Mouse (Mus musculus) MEL (cell line): ENCODE measurements around the gene Samd5. TPM values are rescaled to one million over a fixed set of nuclear protein-coding genes. Genes with fewer than 3 reads are reported as not detected.

Experiments used
- DNase-seq: peaks from one replicate; pipeline ENCODE4 v3.0.0; 2011; ENCODE audit warnings: low read depth, low spot score
- H3K27ac ChIP-seq: 2 replicates; pipeline ENCODE4 v1.5.1; 2012; ENCODE audit warnings: low read depth, mild to moderate bottlenecking, control low read depth, low read length, moderate library complexity; ENCODE audit not compliant: control insufficient read depth
- H3K27me3 ChIP-seq, 2 experiments: fragments of 150-350 bp in 1 of 2; sonication (generic) in 1 of 2; 2 replicates each; pipeline ENCODE4 v1.6.1; 2012; ENCODE audit warnings: low read length in 2 of 2, mild to moderate bottlenecking in 2 of 2, improper control_type of control experiment in 1 of 2, moderate library complexity in 1 of 2; ENCODE audit not compliant: insufficient read depth in 2 of 2, control insufficient read depth in 1 of 2
- H3K36me3 ChIP-seq, 2 experiments: 2 replicates each; pipeline ENCODE4 v1.6.1; 2012 to 2014; ENCODE audit warnings: low read length in 2 of 2, improper control_type of control experiment in 1 of 2, inconsistent platforms in 1 of 2, mild to moderate bottlenecking in 1 of 2; ENCODE audit not compliant: insufficient read depth in 2 of 2, control insufficient read depth in 1 of 2
- H3K4me1 ChIP-seq, 2 experiments: fragments of 150-350 bp in 1 of 2; sonication (generic) in 1 of 2; 2 replicates each; pipeline ENCODE4 v1.6.1; 2012; ENCODE audit warnings: low read length in 2 of 2, improper control_type of control experiment in 1 of 2, mild to moderate bottlenecking in 1 of 2; ENCODE audit not compliant: insufficient read depth in 2 of 2, control insufficient read depth in 1 of 2
- H3K4me3 ChIP-seq, 2 experiments: fragments of 150-350 bp in 1 of 2; sonication (generic) in 1 of 2; 2 replicates each; pipeline ENCODE4 v1.5.1; 2012; ENCODE audit warnings: low read depth in 2 of 2, low read length in 2 of 2, mild to moderate bottlenecking in 2 of 2, moderate library complexity in 2 of 2, control low read depth in 1 of 2, improper control_type of control experiment in 1 of 2; ENCODE audit not compliant: control insufficient read depth in 1 of 2, insufficient read depth in 1 of 2
- H3K79me2 ChIP-seq: 2 replicates; pipeline ENCODE4 v1.6.1; 2012; ENCODE audit warnings: mild to moderate bottlenecking, low read length, moderate library complexity; ENCODE audit not compliant: control insufficient read depth, poor library complexity, insufficient read depth
- H3K9ac ChIP-seq: 2 replicates; pipeline ENCODE4 v1.6.1; 2012; ENCODE audit warnings: low read depth, mild to moderate bottlenecking, control low read depth, low read length, moderate library complexity; ENCODE audit not compliant: control insufficient read depth, poor library complexity, severe bottlenecking
- H3K9me3 ChIP-seq: fragments of 150-350 bp; sonication (generic); replicated peaks from 2 replicates; pipeline ENCODE4 v1.6.1; 2012; ENCODE audit warnings: mild to moderate bottlenecking, low read length, improper control_type of control experiment, moderate library complexity; ENCODE audit not compliant: insufficient read depth
- BHLHE40 ChIP-seq: IDR thresholded peaks from 2 replicates; pipeline ENCODE4 v1.6.1; 2012; ENCODE audit warnings: low read depth, mild to moderate bottlenecking, inconsistent platforms, low read length, improper control_type of control experiment, borderline replicate concordance
- CHD2 ChIP-seq: IDR thresholded peaks from 2 replicates; pipeline ENCODE4 v1.6.1; 2011; ENCODE audit warnings: low read length, improper control_type of control experiment
- E2F4 ChIP-seq: IDR thresholded peaks from 2 replicates; pipeline ENCODE4 v1.6.1; 2011; ENCODE audit warnings: low read depth, low read length, improper control_type of control experiment, borderline replicate concordance
- EP300 ChIP-seq, 2 experiments: IDR thresholded peaks; 2 replicates each; pipeline ENCODE4 v1.6.1; 2011; ENCODE audit warnings: improper control_type of control experiment in 2 of 2, low read length in 2 of 2, low read depth in 1 of 2, mild to moderate bottlenecking in 1 of 2
- GATA1 ChIP-seq: IDR thresholded peaks from 2 replicates; pipeline ENCODE4 v1.6.1; 2011; ENCODE audit warnings: low read depth, low read length, improper control_type of control experiment
- HCFC1 ChIP-seq: IDR thresholded peaks from 2 replicates; pipeline ENCODE4 v1.6.1; 2012; ENCODE audit warnings: low read depth, mild to moderate bottlenecking, inconsistent platforms, low read length, improper control_type of control experiment, moderate library complexity
- MAFK ChIP-seq: IDR thresholded peaks from 2 replicates; pipeline ENCODE4 v1.6.1; 2011; ENCODE audit warnings: low read depth, mild to moderate bottlenecking, low read length, improper control_type of control experiment, borderline replicate concordance
- MAX ChIP-seq: IDR thresholded peaks from 2 replicates; pipeline ENCODE4 v1.6.1; 2011; ENCODE audit warnings: low read length, improper control_type of control experiment
- MAZ ChIP-seq: IDR thresholded peaks from 2 replicates; pipeline ENCODE4 v1.6.1; 2012; ENCODE audit warnings: low read depth, mild to moderate bottlenecking, inconsistent platforms, low read length, improper control_type of control experiment
- MYB ChIP-seq: IDR thresholded peaks from 2 replicates; pipeline ENCODE4 v1.6.1; 2011; ENCODE audit warnings: mild to moderate bottlenecking, low read depth, low read length, improper control_type of control experiment
- NELFE ChIP-seq: IDR thresholded peaks from 2 replicates; pipeline ENCODE4 v1.6.1; 2011; ENCODE audit warnings: low read depth, low read length, improper control_type of control experiment
- RCOR1 ChIP-seq: IDR thresholded peaks from 2 replicates; pipeline ENCODE4 v1.6.1; 2012; ENCODE audit warnings: low read depth, mild to moderate bottlenecking, inconsistent platforms, low read length, improper control_type of control experiment
- SMC3 ChIP-seq: IDR thresholded peaks from 2 replicates; pipeline ENCODE4 v1.6.1; 2011; ENCODE audit warnings: low read depth, low read length, improper control_type of control experiment
- ZKSCAN1 ChIP-seq: IDR thresholded peaks from 2 replicates; pipeline ENCODE4 v1.6.1; 2012; ENCODE audit warnings: low read depth, mild to moderate bottlenecking, inconsistent platforms, low read length, improper control_type of control experiment, moderate library complexity
- ZMIZ1 ChIP-seq: IDR thresholded peaks from 2 replicates; pipeline ENCODE4 v1.6.1; 2012; ENCODE audit warnings: low read depth, mild to moderate bottlenecking, inconsistent platforms, low read length, improper control_type of control experiment, moderate library complexity
- polyA plus RNA-seq, 2 experiments: library from polyadenylated mRNA; stranded (reverse) in 1 of 2; unstranded in 1 of 2; fragments of >175 nt in 1 of 2; fragments of >200 nt in 1 of 2; gene quantifications; 2 replicates each; pipeline versions ENCODE4 v1.2.1 to v1.2.4; 2012; ENCODE audit warnings: low replicate concordance in 2 of 2, low read depth in 1 of 2; ENCODE audit not compliant: insufficient read length in 2 of 2, insufficient read depth in 1 of 2, missing spikeins in 1 of 2
- total RNA-seq: library from RNA; depleted of rRNA; stranded (reverse); fragments of 300-350 nt; gene quantifications from 2 replicates; pipeline ENCODE4 v1.2.3, GENCODE M21; 2012

The Samd5 gene
- total and polyA plus RNA-seq, 3 experiments: 0.01 TPM; not detected in 2

DNA sequence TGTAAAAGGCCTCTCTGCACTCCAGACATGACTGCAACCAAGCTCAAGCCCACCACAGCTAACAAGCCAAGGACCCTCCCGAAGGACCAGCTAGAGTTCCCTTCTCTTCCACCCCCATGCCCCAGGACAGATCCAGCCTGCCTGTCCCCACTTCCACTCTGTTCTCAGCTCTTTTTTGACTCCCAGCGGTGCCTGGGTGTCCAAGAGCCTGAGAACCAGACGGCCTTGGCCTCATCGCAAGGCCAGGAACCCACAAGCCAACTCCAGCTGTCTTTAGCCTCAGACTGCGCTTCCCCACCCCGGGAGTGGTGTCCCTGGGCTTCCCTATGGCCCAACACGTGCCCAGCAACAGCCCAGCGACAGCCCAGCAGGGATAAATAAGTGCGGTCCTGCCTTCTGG lies 23.1 kb upstream of the Samd5 start:
- Histone ChIP-seq H3K4me1 (no peaks in the 10 kb centered on the region), H3K9me3 (no peaks in the 10 kb centered on the region), H3K9ac (no peak overlapping the region), H3K4me3 (no peak overlapping the region), H3K27ac (no peak overlapping the region), H3K36me3 (no peaks in the 10 kb centered on the region), H3K79me2 (no peaks in the 10 kb centered on the region), H3K27me3 (no peaks in the 10 kb centered on the region)
- no peak for TF ChIP-seq SMC3
- TF ChIP-seq BHLHE40: no peak
- TF ChIP-seq HCFC1: no peak
- TF ChIP-seq ZMIZ1: no peak
- TF ChIP-seq NELFE: no peak
- no peak for TF ChIP-seq MAZ
- no peak for TF ChIP-seq E2F4
- no peak for TF ChIP-seq MAFK
- TF ChIP-seq EP300 (IDR thresholded peaks at IDR 0.05; ENCODE audit: low read depth in 1 of 2, low read length in 2 of 2): no peak
- TF ChIP-seq MYB: no peak
- no peak for TF ChIP-seq ZKSCAN1
- no peak for DNase-seq

DNA sequence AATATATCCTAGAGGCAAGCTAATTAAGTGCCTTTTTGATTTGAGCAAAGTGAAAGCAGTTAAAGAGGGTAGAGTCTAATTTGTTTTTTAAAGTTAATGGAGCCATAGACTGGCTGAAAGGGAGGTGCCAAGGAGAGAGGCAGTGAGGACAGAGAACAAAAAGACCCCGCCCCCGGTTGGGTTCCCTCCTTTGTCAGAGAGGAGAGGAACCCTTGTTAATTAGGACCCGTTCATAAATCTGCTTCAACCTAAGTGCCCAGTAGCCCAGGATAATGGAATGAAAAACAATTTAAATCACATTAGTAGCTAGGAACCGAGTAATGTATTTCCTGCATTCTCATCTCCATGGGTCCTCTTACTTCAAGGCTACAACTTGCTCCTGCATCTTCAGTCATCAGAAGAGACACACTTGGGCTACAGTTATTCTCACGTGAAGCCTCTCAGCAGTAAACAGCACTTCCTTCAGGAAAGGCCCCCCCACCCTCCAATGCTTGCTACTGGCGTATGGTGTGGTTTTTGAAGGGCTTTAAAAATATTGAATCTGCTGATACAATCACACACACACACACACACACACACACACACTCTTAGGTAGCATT lies 21.6 kb upstream of the Samd5 start:
- no peak for DNase-seq
- Histone ChIP-seq H3K9me3 (no peaks in the 10 kb centered on the region), H3K27me3 (no peaks in the 10 kb centered on the region), H3K79me2 (no peaks in the 10 kb centered on the region), H3K36me3 (no peaks in the 10 kb centered on the region), H3K4me1 (no peaks in the 10 kb centered on the region), H3K4me3 (no peak overlapping the region; a peak in 1 of 4 replicates), H3K27ac (no peak overlapping the region), H3K9ac (no peak overlapping the region)
- TF ChIP-seq MAX: no peak
- no peak for TF ChIP-seq MYB
- no peak for TF ChIP-seq GATA1
- no peak for TF ChIP-seq RCOR1
- TF ChIP-seq MAFK: no peak
- TF ChIP-seq CHD2: no peak
- no peak for TF ChIP-seq ZMIZ1
- TF ChIP-seq, all 39 proteins: peak for 0
